Mouse (Mus musculus): ENCODE measurements around the gene Gucy2e. TPM values are rescaled to one million over a fixed set of nuclear protein-coding genes. Genes with fewer than 3 reads are reported as not detected.
A peak's percentile ranks its signal among the peaks of the same experiment; 100 is the strongest.

The Gucy2e gene
- polyA plus RNA-seq, 1 experiment from 2014 or later, result 0.46 TPM

DNA sequence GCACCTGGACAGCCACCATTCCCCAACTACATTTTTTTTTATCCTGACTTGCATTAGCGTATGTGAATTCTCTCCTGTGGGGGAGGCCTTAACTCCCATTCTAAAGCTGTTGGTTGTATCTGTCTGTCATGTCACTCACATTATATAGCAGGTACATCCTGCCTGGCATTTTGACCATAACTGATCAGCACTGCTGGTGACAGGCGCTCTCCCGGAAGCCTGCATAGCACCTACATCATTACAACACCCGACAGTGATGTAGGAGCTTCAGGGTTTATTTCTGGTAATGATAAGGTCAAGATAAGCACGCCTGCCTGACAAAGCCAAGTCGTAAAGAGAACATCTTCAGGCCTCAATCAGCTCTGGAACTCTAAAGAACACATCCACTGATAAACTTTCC lies 36.6 kb downstream of the Gucy2e start:
- Histone ChIP-seq H3K27ac (replicated peaks) (no peak overlapping the region), H3K9ac (replicated peaks) (no peak overlapping the region), H3K4me3 (replicated peaks) (no peak overlapping the region), H3K9me3 (replicated peaks) (no peaks in the 10 kb centered on the region), H3K27me3 (replicated peaks) (peaks cover 29% of the 10 kb centered on the region), H3K4me1 (peaks cover 15% of the 10 kb centered on the region), H3K4me2 (no peak overlapping the region), H3K36me3 (no peaks in the 10 kb centered on the region)
- 84% methylated on average over 6 of the region's 6 CpGs for WGBS
- no peak for ATAC-seq (ENCODE audit: low FRiP score)

DNA sequence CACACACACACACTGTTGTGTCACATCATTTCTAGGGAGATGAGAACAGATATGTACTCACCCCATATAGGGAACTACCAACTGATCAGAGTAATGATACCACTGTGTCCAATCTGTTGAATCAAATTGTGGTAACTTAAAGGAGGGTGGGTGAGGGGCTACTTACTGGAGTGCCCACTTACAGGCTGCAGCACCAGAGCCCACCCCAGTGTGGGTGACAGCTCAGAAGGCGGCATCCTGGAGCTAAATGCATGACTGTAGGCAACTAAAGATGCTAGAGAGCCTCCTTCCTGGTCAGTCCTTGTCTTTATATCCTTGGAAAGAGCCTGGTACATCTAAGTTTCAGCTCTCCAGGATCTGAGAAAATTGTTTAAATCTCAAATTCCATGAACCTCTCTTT lies 37.6 kb downstream of the Gucy2e start:
- H3K9ac ChIP-seq (replicated peaks), result no peak overlapping the region
- H3K27ac ChIP-seq (replicated peaks), result no peak overlapping the region

DNA sequence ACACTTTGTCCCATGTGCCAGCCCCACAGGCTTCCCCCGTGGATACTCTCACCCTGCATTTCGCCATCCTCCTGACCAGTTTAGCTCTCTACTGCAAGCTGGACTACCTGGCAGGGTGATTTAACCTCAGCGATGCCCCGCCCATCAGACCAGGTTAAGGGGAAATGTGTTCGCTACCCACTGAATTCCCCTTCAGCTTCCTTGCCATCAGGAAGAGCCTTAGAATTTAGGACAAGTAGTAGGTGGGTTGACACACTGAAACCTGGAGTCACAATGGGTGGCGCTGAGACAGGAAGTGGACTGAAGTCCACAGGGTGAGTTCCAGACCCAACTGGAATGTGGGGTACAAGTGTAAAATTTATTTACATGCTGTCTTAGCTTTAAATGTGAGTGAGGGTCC lies 39.1 kb downstream of the Gucy2e start, which contains the start of gene Alox8:
TSS of gene Alox8 (minus strand) at position 101 of the 400 bp plus-strand sequence.
- Histone ChIP-seq H3K36me3 (no peaks in the 10 kb centered on the region), H3K27ac (replicated peaks) (no peak within 1 kb of the TSS), H3K27me3 (replicated peaks) (peaks cover 29% of the 10 kb centered on the region), H3K9me3 (replicated peaks) (no peaks in the 10 kb centered on the region), H3K4me3 (replicated peaks) (peak within 1 kb of the TSS; percentile 30), H3K4me2 (peak within 1 kb of the TSS; percentile 58), H3K4me1 (peaks cover 15% of the 10 kb centered on the region), H3K9ac (replicated peaks) (peak within 1 kb of the TSS; percentile 33)
- no peak for ATAC-seq (ENCODE audit: low FRiP score)
- 31% methylated on average over 6 of the region's 6 CpGs for WGBS

More for the DNA sequence above, 37.6 kb downstream of the Gucy2e start:
- H3K4me1 ChIP-seq, result peaks cover 15% of the 10 kb centered on the region
- no peaks in the 10 kb centered on the region for H3K36me3 ChIP-seq
- H3K4me2 ChIP-seq, result no peak overlapping the region
- H3K4me3 ChIP-seq (replicated peaks), result no peak overlapping the region
- no peak for ATAC-seq (ENCODE audit: low FRiP score)
- WGBS, result 74% methylated on average over 1 of the region's 1 CpGs
- H3K27me3 ChIP-seq (replicated peaks), result peaks cover 29% of the 10 kb centered on the region
- H3K9me3 ChIP-seq (replicated peaks), result no peaks in the 10 kb centered on the region

DNA sequence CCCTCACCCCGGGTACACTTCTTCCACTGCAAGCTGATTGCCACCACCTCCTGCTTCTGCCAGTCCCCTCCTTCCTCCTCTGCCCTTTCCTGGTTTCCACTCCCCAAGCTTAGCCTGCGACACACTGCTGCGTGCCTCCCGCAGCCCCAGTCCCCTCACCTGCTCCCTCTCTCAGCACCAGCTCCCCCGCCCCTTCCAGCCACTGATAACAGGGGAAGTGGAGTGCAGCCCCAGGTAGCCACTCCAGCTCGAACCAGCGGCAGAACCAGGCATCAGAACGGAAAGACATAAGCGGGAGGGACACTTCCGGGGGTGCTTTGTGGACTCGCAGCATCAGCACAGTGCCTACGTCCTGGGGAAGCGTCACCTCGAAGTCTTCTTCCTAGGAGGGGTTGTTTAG lies 39.6 kb downstream of the Gucy2e start:
- WGBS, result under 1% methylated on average over 14 of the region's 14 CpGs
- Histone ChIP-seq H3K27me3 (replicated peaks) (peaks cover 29% of the 10 kb centered on the region), H3K9ac (replicated peaks) (peak overlapping the region; percentile 33), H3K36me3 (no peaks in the 10 kb centered on the region), H3K4me1 (peaks cover 15% of the 10 kb centered on the region), H3K9me3 (replicated peaks) (no peaks in the 10 kb centered on the region), H3K4me2 (peak overlapping the region; percentile 58), H3K27ac (replicated peaks) (no peak overlapping the region), H3K4me3 (replicated peaks) (peak overlapping the region; percentile 30)
- ATAC-seq (ENCODE audit: low FRiP score), result no peak

DNA sequence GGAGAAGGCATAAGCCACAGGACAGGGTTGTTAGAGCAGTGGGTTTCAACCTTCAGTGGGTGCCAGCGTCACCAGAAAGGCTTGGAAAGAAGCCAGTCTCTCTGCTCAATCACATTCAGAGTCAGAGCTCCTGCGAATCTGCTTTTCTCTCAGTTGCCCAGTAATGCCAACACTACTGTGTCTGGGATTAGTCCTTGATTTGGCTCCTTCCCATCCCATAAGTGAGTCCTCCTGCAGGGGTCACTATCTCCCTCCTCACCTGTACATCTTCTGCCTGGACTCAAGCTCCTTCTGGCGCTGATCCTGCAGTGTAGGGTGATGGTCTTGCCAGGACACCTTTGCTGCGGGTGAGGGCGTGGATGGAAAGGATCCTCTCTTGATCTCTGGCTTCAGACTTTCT lies 40.1 kb downstream of the Gucy2e start:
- Histone ChIP-seq H3K27me3 (replicated peaks) (peaks cover 29% of the 10 kb centered on the region), H3K4me3 (replicated peaks) (peak overlapping the region; percentile 30; the same call in 1 of the 2 replicates), H3K4me2 (peak overlapping the region; percentile 58), H3K4me1 (peaks cover 15% of the 10 kb centered on the region), H3K27ac (replicated peaks) (no peak overlapping the region), H3K36me3 (no peaks in the 10 kb centered on the region), H3K9me3 (replicated peaks) (no peaks in the 10 kb centered on the region), H3K9ac (replicated peaks) (peak overlapping the region; percentile 33; the same call in 1 of the 2 replicates)
- ATAC-seq (ENCODE audit: low FRiP score), result no peak
- WGBS, result 3% methylated on average over 5 of the region's 5 CpGs

DNA sequence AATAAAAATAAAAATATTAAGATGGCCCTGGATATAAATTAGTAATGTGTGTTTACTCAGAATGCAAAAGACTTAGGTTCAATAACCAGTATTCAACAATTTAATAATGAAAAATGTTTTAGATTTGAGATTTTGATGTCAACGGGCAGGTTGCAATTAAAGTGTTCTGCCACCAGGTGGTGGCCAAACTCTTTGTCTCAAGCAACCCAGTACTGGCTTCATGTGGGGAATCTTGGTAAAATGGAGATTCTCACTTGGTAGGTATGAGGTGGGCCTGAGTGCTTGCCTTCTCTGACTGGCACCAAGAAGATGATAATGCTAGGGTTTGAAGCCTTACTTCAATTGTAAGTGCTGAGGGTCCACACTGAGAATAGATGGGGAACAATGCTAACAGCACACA lies 44.0 kb downstream of the Gucy2e start:
- no peak for ATAC-seq (ENCODE audit: low FRiP score)
- no peaks in the 10 kb centered on the region for H3K9me3 ChIP-seq (replicated peaks)
- no peak overlapping the region for H3K9ac ChIP-seq (replicated peaks)
- peaks cover 15% of the 10 kb centered on the region for H3K4me1 ChIP-seq
- no peak overlapping the region for H3K4me2 ChIP-seq
- 8% methylated on average over 1 of the region's 1 CpGs for WGBS
- no peak overlapping the region for H3K4me3 ChIP-seq (replicated peaks)
- peaks cover 17% of the 10 kb centered on the region for H3K27me3 ChIP-seq (replicated peaks)
- H3K27ac ChIP-seq (replicated peaks), result no peak overlapping the region
- H3K36me3 ChIP-seq, result no peaks in the 10 kb centered on the region

DNA sequence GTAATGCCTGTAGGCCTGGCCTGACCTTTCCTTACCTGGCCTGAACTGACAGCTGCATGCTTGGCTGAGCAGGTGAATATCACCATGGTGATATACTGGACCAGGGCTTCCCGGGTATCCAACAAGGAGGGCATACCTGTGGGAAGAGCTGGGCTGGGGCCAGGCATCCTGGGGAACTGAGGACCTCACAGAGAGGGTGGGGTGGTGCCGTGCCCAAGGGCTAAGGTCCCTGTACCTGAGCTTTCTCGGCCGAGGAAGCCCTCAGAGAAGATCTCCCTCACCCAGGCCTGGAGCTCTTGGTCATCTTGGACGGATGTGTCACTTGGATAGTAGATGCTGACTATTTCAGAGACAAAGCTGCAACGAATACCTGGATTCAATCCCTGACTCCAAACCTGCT lies 50.9 kb downstream of the Gucy2e start:
- no peaks in the 10 kb centered on the region for H3K9me3 ChIP-seq (replicated peaks)
- no peak overlapping the region for H3K27ac ChIP-seq (replicated peaks)
- ATAC-seq (ENCODE audit: low FRiP score), result no peak
- WGBS, result 92% methylated on average over 6 of the region's 6 CpGs
- H3K27me3 ChIP-seq (replicated peaks), result no peaks in the 10 kb centered on the region
- no peak overlapping the region for H3K4me2 ChIP-seq
- no peak overlapping the region for H3K9ac ChIP-seq (replicated peaks)
- no peaks in the 10 kb centered on the region for H3K36me3 ChIP-seq
- H3K4me3 ChIP-seq (replicated peaks), result no peak overlapping the region
- H3K4me1 ChIP-seq, result no peaks in the 10 kb centered on the region

DNA sequence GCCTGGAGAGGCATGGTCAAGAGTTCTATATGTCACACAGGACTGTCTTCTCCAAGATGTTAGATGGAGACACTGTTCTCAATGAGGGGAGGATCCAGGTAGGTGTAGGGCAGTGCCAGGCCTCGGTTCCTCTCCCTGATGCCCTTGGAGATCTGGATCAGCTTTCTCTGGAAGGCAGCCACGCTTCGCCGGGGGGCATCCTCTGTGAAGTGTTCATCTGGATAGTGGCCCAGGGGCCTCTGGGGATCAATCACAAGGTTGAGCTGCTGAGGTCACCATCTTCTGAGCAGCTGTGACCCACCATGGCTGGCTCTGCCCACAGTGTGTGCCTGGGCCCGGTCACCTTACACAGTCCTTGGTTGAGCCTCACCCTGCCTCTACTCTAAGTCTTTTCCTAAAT lies 51.8 kb downstream of the Gucy2e start:
- no peak for ATAC-seq (ENCODE audit: low FRiP score)
- Histone ChIP-seq H3K4me1 (no peaks in the 10 kb centered on the region), H3K9me3 (replicated peaks) (no peaks in the 10 kb centered on the region), H3K9ac (replicated peaks) (no peak overlapping the region), H3K27me3 (replicated peaks) (no peaks in the 10 kb centered on the region), H3K4me3 (replicated peaks) (no peak overlapping the region), H3K36me3 (no peaks in the 10 kb centered on the region), H3K4me2 (no peak overlapping the region), H3K27ac (replicated peaks) (no peak overlapping the region)
- 80% methylated on average over 5 of the region's 5 CpGs for WGBS

DNA sequence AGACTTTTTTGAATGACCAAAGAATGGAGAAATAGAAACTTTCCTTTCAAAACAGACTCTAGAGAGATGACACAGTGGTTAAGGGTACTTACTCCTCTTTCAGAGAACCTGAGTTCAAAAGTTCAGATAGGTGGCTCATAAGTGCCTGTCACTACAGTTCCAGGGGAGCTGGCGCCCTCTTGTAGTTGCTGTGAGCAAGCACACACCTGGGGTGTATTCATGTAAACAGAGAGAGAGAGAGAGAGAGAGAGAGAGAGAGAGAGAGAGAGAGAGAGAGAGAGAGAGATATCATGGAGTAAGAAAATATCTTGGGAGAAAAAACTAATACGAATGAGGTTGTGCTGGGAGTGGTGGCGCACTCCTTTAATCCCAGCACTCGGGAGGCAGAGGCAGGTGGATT lies 56.7 kb downstream of the Gucy2e start:
- H3K9me3 ChIP-seq (replicated peaks), result no peaks in the 10 kb centered on the region
- no peak for ATAC-seq (ENCODE audit: low FRiP score)
- H3K27me3 ChIP-seq (replicated peaks), result no peaks in the 10 kb centered on the region
- H3K27ac ChIP-seq (replicated peaks), result no peak overlapping the region
- WGBS, result 93% methylated on average over 4 of the region's 4 CpGs
- no peak overlapping the region for H3K9ac ChIP-seq (replicated peaks)
- H3K4me3 ChIP-seq (replicated peaks), result no peak overlapping the region
- no peak overlapping the region for H3K4me2 ChIP-seq
- no peaks in the 10 kb centered on the region for H3K4me1 ChIP-seq
- no peaks in the 10 kb centered on the region for H3K36me3 ChIP-seq

DNA sequence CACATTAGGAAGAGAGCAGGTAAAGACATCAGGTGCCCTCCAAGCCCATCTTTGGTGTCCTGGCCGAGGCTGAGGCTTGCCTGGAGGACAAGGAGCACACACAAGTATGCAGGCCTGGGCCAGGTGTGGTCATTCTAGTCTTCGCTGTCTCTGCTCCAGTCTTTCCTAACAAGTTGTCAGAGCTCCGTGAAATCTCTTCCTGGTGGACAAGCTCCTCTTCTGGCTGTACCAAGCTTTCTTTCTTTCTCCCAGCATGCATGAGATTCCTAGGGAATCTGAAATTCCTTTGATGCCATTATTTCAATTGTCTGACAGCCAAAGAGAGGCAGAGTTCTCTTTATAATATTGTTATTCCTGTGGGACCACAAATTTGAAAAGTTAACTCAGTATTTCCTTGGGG lies 57.3 kb downstream of the Gucy2e start:
- no peaks in the 10 kb centered on the region for H3K4me1 ChIP-seq
- H3K4me2 ChIP-seq, result no peak overlapping the region
- no peak overlapping the region for H3K9ac ChIP-seq (replicated peaks)
- H3K27me3 ChIP-seq (replicated peaks), result no peaks in the 10 kb centered on the region
- no peak for ATAC-seq (ENCODE audit: low FRiP score)
- H3K27ac ChIP-seq (replicated peaks), result no peak overlapping the region
- no peak overlapping the region for H3K4me3 ChIP-seq (replicated peaks)
- 56% methylated on average over 3 of the region's 3 CpGs for WGBS
- H3K9me3 ChIP-seq (replicated peaks), result no peaks in the 10 kb centered on the region
- no peaks in the 10 kb centered on the region for H3K36me3 ChIP-seq

DNA sequence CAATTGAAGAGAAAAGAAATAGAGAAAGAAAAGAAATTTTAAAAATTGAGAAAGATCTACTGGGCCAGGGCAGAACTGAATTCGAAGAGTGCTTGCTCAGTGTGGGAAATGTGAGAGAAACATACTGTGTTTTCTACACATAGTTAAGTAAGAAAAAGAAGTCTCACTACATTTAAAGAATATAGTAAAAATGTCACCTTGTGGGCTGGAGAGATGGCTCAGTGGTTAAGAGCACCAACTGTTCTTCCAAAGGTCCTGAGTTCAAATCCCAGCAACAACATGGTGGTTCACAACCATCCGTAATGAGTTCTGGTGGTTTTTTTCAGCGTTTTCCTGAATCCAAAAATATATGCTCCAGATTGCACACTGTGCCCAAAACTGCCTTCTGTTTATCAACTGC lies 58.3 kb downstream of the Gucy2e start:
- 90% methylated on average over 3 of the region's 3 CpGs for WGBS
- no peak for ATAC-seq (ENCODE audit: low FRiP score)
- Histone ChIP-seq H3K9ac (replicated peaks) (no peak overlapping the region), H3K27ac (replicated peaks) (no peak overlapping the region), H3K9me3 (replicated peaks) (no peaks in the 10 kb centered on the region), H3K4me3 (replicated peaks) (no peak overlapping the region), H3K4me1 (no peaks in the 10 kb centered on the region), H3K4me2 (no peak overlapping the region), H3K27me3 (replicated peaks) (no peaks in the 10 kb centered on the region), H3K36me3 (no peaks in the 10 kb centered on the region)

DNA sequence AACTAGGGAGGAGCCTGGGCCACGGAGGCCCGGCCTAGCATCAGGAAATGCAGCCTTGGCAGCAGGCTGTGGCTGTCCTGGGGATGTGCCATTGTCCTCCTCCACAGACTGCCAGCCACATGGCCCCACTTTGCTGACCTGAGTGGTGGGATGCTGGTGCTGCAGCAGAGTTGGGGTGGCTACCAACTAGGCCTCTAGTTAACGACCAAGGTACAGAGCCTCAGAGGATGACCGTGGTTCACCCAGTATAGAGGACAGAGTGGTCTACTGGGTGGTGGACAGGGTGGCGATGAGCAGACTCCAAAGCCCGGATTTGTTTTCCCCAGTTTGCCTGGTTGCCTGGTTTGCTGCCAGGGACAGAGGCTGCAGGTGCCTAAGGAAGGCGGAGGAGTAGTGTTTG lies 62.1 kb downstream of the Gucy2e start:
- H3K4me2 ChIP-seq, result no peak overlapping the region
- H3K9ac ChIP-seq (replicated peaks), result no peak overlapping the region
- H3K27ac ChIP-seq (replicated peaks), result no peak overlapping the region
- no peaks in the 10 kb centered on the region for H3K27me3 ChIP-seq (replicated peaks)
- no peaks in the 10 kb centered on the region for H3K36me3 ChIP-seq
- H3K4me3 ChIP-seq (replicated peaks), result no peak overlapping the region
- WGBS, result 90% methylated on average over 7 of the region's 7 CpGs
- no peaks in the 10 kb centered on the region for H3K9me3 ChIP-seq (replicated peaks)
- ATAC-seq (ENCODE audit: low FRiP score), result no peak
- no peaks in the 10 kb centered on the region for H3K4me1 ChIP-seq

DNA sequence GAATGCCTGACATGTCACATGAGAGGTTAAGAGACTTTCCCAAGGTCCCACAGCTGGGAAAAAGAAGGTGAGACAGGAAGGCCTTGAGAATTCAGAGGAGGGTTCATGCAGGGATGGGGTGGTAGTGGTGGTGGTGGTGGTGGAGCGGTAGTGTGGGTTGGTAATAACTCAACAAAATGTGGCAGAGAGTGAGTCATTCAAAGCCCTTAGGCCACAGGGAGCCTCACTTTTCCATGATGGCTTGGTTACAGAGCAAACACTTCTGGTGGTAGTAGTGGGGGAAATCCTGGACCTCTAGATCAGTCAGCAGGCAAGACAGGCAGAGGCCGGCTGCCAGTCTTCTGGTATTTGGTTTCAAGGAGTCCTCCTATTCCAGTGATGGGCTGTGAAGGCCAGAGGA lies 64.2 kb downstream of the Gucy2e start:
- no peaks in the 10 kb centered on the region for H3K36me3 ChIP-seq
- no peaks in the 10 kb centered on the region for H3K9me3 ChIP-seq (replicated peaks)
- no peak overlapping the region for H3K9ac ChIP-seq (replicated peaks)
- no peaks in the 10 kb centered on the region for H3K27me3 ChIP-seq (replicated peaks)
- WGBS, result 87% methylated on average over 2 of the region's 2 CpGs
- no peak for ATAC-seq (ENCODE audit: low FRiP score)
- H3K27ac ChIP-seq (replicated peaks), result no peak overlapping the region
- no peak overlapping the region for H3K4me2 ChIP-seq
- no peak overlapping the region for H3K4me3 ChIP-seq (replicated peaks)
- no peaks in the 10 kb centered on the region for H3K4me1 ChIP-seq

Data from neural tube, embryonic 15.5 days (tissue).